Mouse (Mus musculus): Measurements from ENCODE around the gene Arhgap30. TPM values are rescaled to one million over a fixed set of nuclear protein-coding genes. Genes with fewer than 3 reads are reported as not detected.
A peak's percentile ranks its signal among the peaks of the same experiment; 100 is the strongest.

Arhgap30 gene
- total and polyA plus RNA-seq, 3 experiments: 52.0 to 78.5 (median 70.8) TPM

- no peak for DNase-seq (ENCODE audit: extremely low read depth)
- H3K9ac ChIP-seq (ENCODE audit: insufficient read depth, low read depth): no peak overlapping the region
- no peak overlapping the region for H3K27ac ChIP-seq (ENCODE audit: insufficient read depth, low read depth)
- dilution Hi-C loops (cut with MboI; ENCODE audit: extremely low pct_ligation_motif_present, extremely low pct_unique_long_range_greater_than_20kb, low sequenced_read_pairs): no loop called here
- H3K79me2 ChIP-seq (replicated peaks; ENCODE audit: control insufficient read depth, extremely low read depth, insufficient read depth, poor library complexity, severe bottlenecking): peaks cover 4% of the 10 kb centered on the region
- in situ Hi-C loops (cut with MboI; ENCODE audit: low pct_ligation_motif_present, low pct_unique_long_range_greater_than_20kb, low sequenced_read_pairs): no loop called here
- H3K4me1 ChIP-seq (ENCODE audit: control insufficient read depth in 1 of 2, insufficient read depth in 2 of 2): peaks cover 2 to 31% of the 10 kb centered on the region in 2 experiments; a peak in 2 of 4 replicates
- no peak overlapping the region for H3K4me3 ChIP-seq (replicated peaks in 1 of 3; ENCODE audit: low read depth in 2 of 3, low read length in 2 of 3, poor library complexity in 1 of 3)
- H3K27me3 ChIP-seq (replicated peaks): no peaks in the 10 kb centered on the region
- TF ChIP-seq JUND (conservative IDR thresholded peaks at IDR 0.05; ENCODE audit: low read depth, low read length): no peak
- no peak for TF ChIP-seq E2F4 (IDR thresholded peaks at IDR 0.05; ENCODE audit: insufficient replicate concordance, low read depth, low read length)
- no peak for TF ChIP-seq MAFK (IDR thresholded peaks at IDR 0.05; ENCODE audit: insufficient replicate concordance, low read length)
- no peak for TF ChIP-seq SMC3 (IDR thresholded peaks at IDR 0.05; ENCODE audit: low read depth, low read length)
- no peak for TF ChIP-seq PAX5 (IDR thresholded peaks at IDR 0.05; ENCODE audit: low read length)
- no peak for TF ChIP-seq POLR2A (IDR thresholded peaks at IDR 0.05; ENCODE audit: low read depth, low read length)
- peaks cover 61 to 70% of the 10 kb centered on the region in 2 experiments for H3K36me3 ChIP-seq (replicated peaks in 1 of 2; ENCODE audit: control insufficient read depth in 1 of 2, insufficient read depth in 1 of 2, low read length in 1 of 2)
- no peak overlapping the region for H3K4me2 ChIP-seq (ENCODE audit: insufficient read depth, low read depth, poor library complexity, severe bottlenecking)
- H3K9me3 ChIP-seq (replicated peaks; ENCODE audit: low read length): no peaks in the 10 kb centered on the region
Measured at GRCm38 (mm10) chr1:171407263-171407662, 18.5 kb downstream of the Arhgap30 start.

- TF ChIP-seq E2F4 (IDR thresholded peaks at IDR 0.05; ENCODE audit: insufficient replicate concordance, low read depth, low read length) (no peak), ZNF384 (IDR thresholded peaks at IDR 0.05; ENCODE audit: low read depth, low read length) (0 out of 2 replicates have a peak, but pooled peaks have one; percentile 18), BHLHE40 (IDR thresholded peaks at IDR 0.05; ENCODE audit: low read depth, low read length) (no peak), JUN (IDR thresholded peaks at IDR 0.05; ENCODE audit: insufficient read depth, low read depth, low read length) (no peak), IRF4 (IDR thresholded peaks at IDR 0.05; ENCODE audit: low read depth, low read length) (peak; percentile 93), ZMIZ1 (IDR thresholded peaks at IDR 0.05; ENCODE audit: low read depth, low read length) (no peak), EP300 (IDR thresholded peaks at IDR 0.05; ENCODE audit: low read length) (peak; percentile 90)
- Histone ChIP-seq H3K9me3 (replicated peaks; ENCODE audit: low read length) (no peaks in the 10 kb centered on the region), H3K36me3 (replicated peaks in 1 of 2; ENCODE audit: control insufficient read depth in 1 of 2, insufficient read depth in 1 of 2, low read length in 1 of 2) (peaks cover 36 to 61% of the 10 kb centered on the region in 2 experiments), H3K27ac (ENCODE audit: insufficient read depth, low read depth) (no peak overlapping the region), H3K27me3 (replicated peaks) (no peaks in the 10 kb centered on the region), H3K79me2 (replicated peaks; ENCODE audit: control insufficient read depth, extremely low read depth, insufficient read depth, poor library complexity, severe bottlenecking) (peaks cover 32% of the 10 kb centered on the region), H3K4me1 (ENCODE audit: control insufficient read depth in 1 of 2, insufficient read depth in 2 of 2) (peaks cover 8 to 53% of the 10 kb centered on the region in 2 experiments; a peak in 3 of 4 replicates), H3K4me3 (replicated peaks in 1 of 3; ENCODE audit: low read depth in 2 of 3, low read length in 2 of 3, poor library complexity in 1 of 3) (no peak overlapping the region), H3K4me2 (ENCODE audit: insufficient read depth, low read depth, poor library complexity, severe bottlenecking) (no peak overlapping the region), H3K9ac (ENCODE audit: insufficient read depth, low read depth) (no peak overlapping the region)
- DNase-seq (ENCODE audit: extremely low read depth): peak; percentile 71
- dilution Hi-C loops (cut with MboI; ENCODE audit: extremely low pct_ligation_motif_present, extremely low pct_unique_long_range_greater_than_20kb, low sequenced_read_pairs): no loop called here
- in situ Hi-C loops (cut with MboI; ENCODE audit: low pct_ligation_motif_present, low pct_unique_long_range_greater_than_20kb, low sequenced_read_pairs): no loop called here
Measured at GRCm38 (mm10) chr1:171410231-171410630, 21.5 kb downstream of the Arhgap30 start.

GRCm38 (mm10) chr1:171410947-171411484 lies 22.3 kb downstream of the Arhgap30 start, which contains the start of gene Usf1:
Gene Usf1, plus strand, starts transcription at chr1:171411313.
- no peak within 1 kb of the TSS for H3K4me2 ChIP-seq (ENCODE audit: insufficient read depth, low read depth, poor library complexity, severe bottlenecking)
- no peaks in the 10 kb centered on the region for H3K9me3 ChIP-seq (replicated peaks; ENCODE audit: low read length)
- peak within 1 kb of the TSS; percentile 94 for H3K9ac ChIP-seq (ENCODE audit: insufficient read depth, low read depth)
- no peaks in the 10 kb centered on the region for H3K27me3 ChIP-seq (replicated peaks)
- H3K4me1 ChIP-seq (ENCODE audit: control insufficient read depth in 1 of 2, insufficient read depth in 2 of 2): peaks cover 8 to 53% of the 10 kb centered on the region in 2 experiments; a peak in 3 of 4 replicates
- H3K27ac ChIP-seq (ENCODE audit: insufficient read depth, low read depth): peak within 1 kb of the TSS; percentile 93
- peak within 1 kb of the TSS; percentile 87 to 88 (median 88) for H3K4me3 ChIP-seq (replicated peaks in 1 of 3; ENCODE audit: low read depth in 2 of 3, low read length in 2 of 3, poor library complexity in 1 of 3)
- DNase-seq (ENCODE audit: extremely low read depth): peak; percentile 96
- peaks cover 38 to 63% of the 10 kb centered on the region in 2 experiments for H3K36me3 ChIP-seq (replicated peaks in 1 of 2; ENCODE audit: control insufficient read depth in 1 of 2, insufficient read depth in 1 of 2, low read length in 1 of 2)
- dilution Hi-C loops (cut with MboI; ENCODE audit: extremely low pct_ligation_motif_present, extremely low pct_unique_long_range_greater_than_20kb, low sequenced_read_pairs) (no loop called here), in situ Hi-C loops (cut with MboI; ENCODE audit: low pct_ligation_motif_present, low pct_unique_long_range_greater_than_20kb, low sequenced_read_pairs) (no loop called here)
- H3K79me2 ChIP-seq (replicated peaks; ENCODE audit: control insufficient read depth, extremely low read depth, insufficient read depth, poor library complexity, severe bottlenecking): peaks cover 33% of the 10 kb centered on the region
- TF ChIP-seq MEF2A (IDR thresholded peaks at IDR 0.05; ENCODE audit: borderline replicate concordance, low read depth, low read length): peak; percentile 46; the same call in 1 of the 2 replicates
- TF ChIP-seq ETS1 (conservative IDR thresholded peaks at IDR 0.05; ENCODE audit: low read depth, low read length): peak; percentile 24; the same call in 1 of the 2 replicates
- TF ChIP-seq JUND (conservative IDR thresholded peaks at IDR 0.05; ENCODE audit: low read depth, low read length): no peak
- peak; percentile 97 for TF ChIP-seq RCOR1 (conservative IDR thresholded peaks at IDR 0.05; ENCODE audit: low read depth, low read length)
- TF ChIP-seq KAT2A (IDR thresholded peaks at IDR 0.05; ENCODE audit: insufficient replicate concordance, low read length): peak; percentile 95
- TF ChIP-seq TBP (conservative IDR thresholded peaks at IDR 0.05; ENCODE audit: low read depth, low read length): peak; percentile 62; the same call in 1 of the 2 replicates
- no peak; the same call in 1 of the 2 replicates for TF ChIP-seq CHD2 (IDR thresholded peaks at IDR 0.05; ENCODE audit: low read length)
- TF ChIP-seq GABPA (IDR thresholded peaks at IDR 0.05; ENCODE audit: insufficient replicate concordance, low read depth, low read length): peak; percentile 60; the same call in 1 of the 2 replicates
- peak; percentile 96 for TF ChIP-seq POLR2AphosphoS2 (IDR thresholded peaks at IDR 0.05; ENCODE audit: low read depth, low read length)
- peak; percentile 28; the same call in 1 of the 2 replicates for TF ChIP-seq ZNF384 (IDR thresholded peaks at IDR 0.05; ENCODE audit: low read depth, low read length)
- TF ChIP-seq NRF1 (IDR thresholded peaks at IDR 0.05; ENCODE audit: low read depth, low read length): peak; percentile 84
- TF ChIP-seq MYC (IDR thresholded peaks at IDR 0.05; ENCODE audit: low read depth, low read length): no peak; the same call in 1 of the 2 replicates
- peak; percentile 51; the same call in 1 of the 2 replicates for TF ChIP-seq NELFE (IDR thresholded peaks at IDR 0.05; ENCODE audit: low read depth, low read length)
- TF ChIP-seq USF1 (IDR thresholded peaks at IDR 0.05; ENCODE audit: low read depth, low read length): no peak

Measured in CH12.LX (cell line).